Mouse (Mus musculus) Patski (cell line): Measurements from ENCODE around the gene Slc25a13. TPM values are rescaled to one million over a fixed set of nuclear protein-coding genes. Genes with fewer than 3 reads are reported as not detected.
"Not testable (repeated sequence)": the region's sequence is repeated elsewhere in the genome, so short reads cannot be mapped to it uniquely, and the experiment has no call there.

Source experiments
- ATAC-seq: fragments of 100-300 bp; one replicate; pipeline ENCODE4 v1.8.0; 2021
- CTCF ChIA-PET: fragments of 350-600 bp; sonication (Branson Sonifier 250); formaldehyde crosslinking; loops from one replicate; lab custom pipeline; 2022; ENCODE audit warnings: inconsistent platforms; lab: Charles Lee
- POLR2A ChIA-PET: fragments of 350-600 bp; sonication (Branson Sonifier 250); formaldehyde crosslinking; loops from one replicate; lab custom pipeline; 2022; ENCODE audit warnings: antibody characterized with exemption, inconsistent platforms; lab: Charles Lee
- DNase-seq: peaks from one replicate; pipeline ENCODE4 v3.0.0-alpha.2; 2011; ENCODE audit warnings: low read depth, low spot score
- H3K27me3 ChIP-seq: fragments of 371-371 bp; one replicate; pipeline ENCODE4 v1.5.1; 2021
- CTCF ChIP-seq: fragments of 100-300 bp; IDR thresholded peaks from one replicate; pipeline ENCODE4 v1.5.1; 2021
- in situ Hi-C: fragments of 300-500 bp; cut with MboI; formaldehyde crosslinking; loops from 3 replicates; pipeline ENCODE4 v1.11.1; 2018; ENCODE audit warnings: low pct_unique_long_range_greater_than_20kb, mixed read lengths
- polyA plus RNA-seq: library from polyadenylated mRNA; unstranded; gene quantifications from one replicate; pipeline ENCODE4 v1.2.3, GENCODE M21; 2021

Gene Slc25a13
- polyA plus RNA-seq, 1 experiment from 2014 or later, result 76.1 TPM

- DNase-seq (no peak), ATAC-seq (no peak)
- no peaks in the 10 kb centered on the region for H3K27me3 ChIP-seq
- TF ChIP-seq CTCF, result no peak
- POLR2A ChIA-PET, result no interaction called here
- CTCF ChIA-PET, result interaction anchor here (1.4 kb wide), 1 partner anchor 7 kb away, joined by 3 read pairs; no protein-coding TSS in a partner anchor
- in situ Hi-C loops, result loop anchor here (25.0 kb wide), 1 partner anchor 768 kb away; no protein-coding TSS in a partner anchor
Observed at GRCm38 (mm10) chr6:6205599-6206165, 11.3 kb downstream of the Slc25a13 start.

DNA sequence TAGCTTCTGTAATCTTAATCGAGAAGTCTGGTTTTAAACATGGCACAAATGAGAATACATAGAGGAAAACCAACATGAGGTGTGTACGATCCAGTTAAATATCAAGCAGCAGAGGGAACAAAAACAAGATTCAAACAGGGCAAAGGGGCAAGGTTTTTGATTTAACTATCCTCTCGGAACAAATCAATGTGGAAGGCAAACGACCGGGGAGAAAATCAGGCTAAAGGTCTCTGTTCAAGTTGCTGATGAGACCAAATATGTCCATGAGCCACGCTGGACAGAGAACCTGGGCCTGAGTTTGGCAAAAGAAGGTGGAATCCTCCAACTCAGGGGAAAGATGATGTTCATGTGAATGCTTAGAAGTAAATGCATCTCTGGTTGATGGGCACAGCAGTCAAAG is 14.5 kb downstream of the Slc25a13 start:
- POLR2A ChIA-PET, result no interaction called here
- TF ChIP-seq CTCF, result no peak
- no peak for DNase-seq
- H3K27me3 ChIP-seq, result no peaks in the 10 kb centered on the region
- no peak for ATAC-seq
- in situ Hi-C loops, result loop anchor here (25.0 kb wide), 1 partner anchor 765 kb away; no protein-coding TSS in a partner anchor
- CTCF ChIA-PET, result interaction anchor here (1.3 kb wide), 2 partner anchors 8 to 28 kb away, joined by 3 to 5 read pairs; no protein-coding TSS in a partner anchor

GRCm38 (mm10) chr6:6201977-6202376 is 15.0 kb downstream of the Slc25a13 start:
- H3K27me3 ChIP-seq, result no peaks in the 10 kb centered on the region
- ChIA-PET POLR2A (interaction anchor here (0.6 kb wide), 1 partner anchor 81 kb away, joined by 3 read pairs; no protein-coding TSS in a partner anchor), CTCF (no interaction called here)
- DNase-seq (no peak), ATAC-seq (no peak)
- TF ChIP-seq CTCF, result no peak
- in situ Hi-C loops, result loop anchor here (25.0 kb wide), 1 partner anchor 765 kb away; no protein-coding TSS in a partner anchor

- ChIA-PET CTCF (interaction anchor here (1.3 to 2.3 kb wide), 2 partner anchors 16 to 21 kb away, joined by 3 to 8 read pairs; no protein-coding TSS in a partner anchor), POLR2A (interaction anchor here (0.5 kb wide), 2 partner anchors 682 to 845 kb away, joined by 3 read pairs; partner anchors contain the start of gene Dlx5)
- H3K27me3 ChIP-seq, result no peaks in the 10 kb centered on the region
- no peak for DNase-seq
- no peak for TF ChIP-seq CTCF
- in situ Hi-C loops, result no loop called here
- ATAC-seq, result no peak
Observed at GRCm38 (mm10) chr6:6199138-6199870, 17.7 kb downstream of the Slc25a13 start.

DNA sequence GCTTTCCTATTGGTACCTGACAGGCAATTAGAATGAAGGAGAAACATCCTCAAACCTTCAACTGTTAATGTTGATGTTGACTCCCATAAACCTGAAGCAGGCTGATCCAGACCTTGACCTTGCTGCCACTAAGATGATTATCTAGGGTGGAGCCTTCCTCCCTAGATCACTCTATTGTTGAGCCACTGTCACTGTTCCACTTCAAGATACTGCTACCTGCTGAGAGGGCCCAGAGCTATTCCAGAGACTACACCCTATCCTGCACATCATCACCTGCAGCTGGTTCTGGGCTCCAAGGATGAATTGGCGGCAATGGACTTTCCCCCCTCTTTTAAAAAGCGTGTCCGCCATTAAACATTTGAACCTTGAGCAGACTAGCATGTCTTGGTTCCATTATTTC is 18.9 kb downstream of the Slc25a13 start:
- H3K27me3 ChIP-seq, DNase-seq, POLR2A ChIA-PET, ATAC-seq, in situ Hi-C loops: not testable (repeated sequence)
- CTCF ChIA-PET, result interaction anchor here (2.3 kb wide), 1 partner anchor 14 kb away, joined by 8 read pairs; no protein-coding TSS in a partner anchor

GRCm38 (mm10) chr6:6197339-6197738 is 19.6 kb downstream of the Slc25a13 start:
- no peak for TF ChIP-seq CTCF
- ATAC-seq, result no peak
- no peak for DNase-seq
- POLR2A ChIA-PET, result no interaction called here
- CTCF ChIA-PET, result no interaction called here
- in situ Hi-C loops, result no loop called here
- H3K27me3 ChIP-seq, result no peaks in the 10 kb centered on the region

- POLR2A ChIA-PET, result interaction anchor here (0.6 to 0.7 kb wide), 3 partner anchors 62 to 1348 kb away, joined by 3 read pairs; no protein-coding TSS in a partner anchor
- in situ Hi-C loops, result no loop called here
- no peak for TF ChIP-seq CTCF
- CTCF ChIA-PET, result interaction anchor here (0.9 kb wide), 1 partner anchor 11 kb away, joined by 3 read pairs; no protein-coding TSS in a partner anchor
- DNase-seq (no peak), ATAC-seq (no peak)
- no peaks in the 10 kb centered on the region for H3K27me3 ChIP-seq
Observed at GRCm38 (mm10) chr6:6196527-6196926, 20.4 kb downstream of the Slc25a13 start.

DNA sequence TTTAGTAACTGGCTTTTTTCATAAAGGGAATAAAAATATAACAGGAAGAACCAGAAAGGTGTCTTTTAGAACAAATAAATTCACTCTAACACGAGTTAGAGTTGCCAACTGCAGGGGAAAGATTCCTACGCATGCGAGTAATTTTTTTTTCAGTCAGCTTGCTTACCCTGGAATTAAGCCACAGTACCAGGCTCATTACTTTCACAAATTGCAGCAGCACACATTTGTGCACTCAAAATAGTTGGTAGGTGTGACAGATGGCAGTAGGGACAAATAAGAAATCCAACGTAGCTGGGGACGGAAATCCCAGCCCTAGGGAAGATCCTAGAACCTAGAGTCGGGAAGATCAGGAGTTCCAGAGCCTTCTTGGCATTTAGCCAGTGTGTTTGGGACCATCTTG is 22.1 kb downstream of the Slc25a13 start:
- POLR2A ChIA-PET, result no interaction called here
- CTCF ChIA-PET, result interaction anchor here (1.8 kb wide), 1 partner anchor 8 kb away, joined by 5 read pairs; no protein-coding TSS in a partner anchor
- DNase-seq, result no peak
- no peaks in the 10 kb centered on the region for H3K27me3 ChIP-seq
- in situ Hi-C loops, result no loop called here
- TF ChIP-seq CTCF, result no peak
- ATAC-seq, result no peak

DNA sequence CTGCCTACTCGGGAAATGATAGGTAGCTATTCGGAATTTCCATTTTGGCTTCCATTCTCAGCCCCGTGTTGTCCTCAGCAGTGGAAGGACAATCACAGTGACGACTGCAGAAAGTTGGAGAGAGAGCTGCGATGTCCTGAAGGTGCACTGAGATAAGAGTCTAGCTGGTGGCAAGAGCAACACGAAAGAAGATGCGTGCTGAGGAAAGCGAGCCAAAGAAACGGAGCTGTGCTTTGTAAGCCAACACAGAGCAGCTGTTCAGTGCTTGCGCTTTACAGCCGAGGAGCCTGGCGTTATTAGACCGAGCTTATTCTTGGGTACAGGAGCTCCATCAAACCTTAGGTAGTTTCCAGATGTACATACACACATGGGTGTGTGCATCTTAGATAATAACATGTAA is 23.1 kb downstream of the Slc25a13 start:
- H3K27me3 ChIP-seq, result no peaks in the 10 kb centered on the region
- no peak for TF ChIP-seq CTCF
- ChIA-PET CTCF (interaction anchor here (1.8 kb wide), 1 partner anchor 9 kb away, joined by 5 read pairs; no protein-coding TSS in a partner anchor), POLR2A (no interaction called here)
- in situ Hi-C loops, result no loop called here
- no peak for DNase-seq
- ATAC-seq, result no peak

GRCm38 (mm10) chr6:6192413-6192812 is 24.6 kb downstream of the Slc25a13 start:
- ATAC-seq, result no peak
- POLR2A ChIA-PET, result interaction anchor here (0.7 kb wide), 1 partner anchor 149 kb away, joined by 3 read pairs; no protein-coding TSS in a partner anchor
- H3K27me3 ChIP-seq, result no peaks in the 10 kb centered on the region
- in situ Hi-C loops, result no loop called here
- no peak for TF ChIP-seq CTCF
- no peak for DNase-seq
- CTCF ChIA-PET, result no interaction called here
